Comparison of ENCODE assay signal across 8 mouse cellular contexts in the genomic region with DNA sequence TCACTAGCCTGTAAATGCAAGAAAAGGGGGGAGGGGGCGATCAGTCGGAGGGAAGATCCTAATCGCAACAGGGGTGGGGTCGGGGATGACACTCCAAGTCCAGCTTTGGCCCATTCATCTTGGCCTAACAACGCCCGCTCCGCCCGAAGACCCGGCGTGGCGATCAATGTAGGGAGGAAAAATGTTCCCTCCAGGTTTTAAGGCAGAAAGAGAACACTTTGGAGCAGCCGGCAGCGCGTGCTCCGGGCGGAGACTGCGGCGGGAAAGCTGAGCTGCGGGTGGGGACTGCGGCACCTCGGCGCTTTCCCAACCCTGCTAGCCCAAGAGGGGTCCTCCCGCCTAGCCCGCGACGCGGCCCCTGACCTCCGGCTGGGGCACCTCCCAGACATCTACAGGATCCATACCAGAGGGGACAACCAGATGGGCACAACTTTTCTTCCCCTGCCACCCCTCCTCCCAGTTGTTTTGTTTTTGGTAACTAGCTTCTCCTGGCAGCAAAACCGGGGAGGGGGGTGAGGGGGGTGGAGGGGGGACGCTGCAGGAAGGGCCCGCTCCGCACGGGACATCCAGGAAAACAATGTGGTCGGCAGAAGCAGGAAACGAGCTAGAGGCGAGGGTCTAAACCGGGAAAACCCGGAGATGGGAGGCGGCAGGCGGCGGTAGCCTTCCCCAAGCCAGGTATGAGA. TPM values are rescaled to one million over a fixed set of nuclear protein-coding genes. Genes with fewer than 3 reads are reported as not detected.
DNase-seq lines count a peak whose midpoint lies in the region; ATAC-seq and TF ChIP-seq lines count a peak whose summit lies in the region.

No protein-coding gene starts in this region.

- peak overlapping the region; percentile 71 for H3K4me3 ChIP-seq in intestine, embryonic 16.5 days (ENCODE audit: low read length)
- H3K4me3 ChIP-seq in limb, embryonic 12.5 days (replicated peaks) = peak overlapping the region; percentile 82
- H3K4me3 ChIP-seq in midbrain, postnatal 0 days (ENCODE audit: low read depth, low read length) = peak overlapping the region; percentile 86

- H3K9me3 ChIP-seq in intestine, embryonic 16.5 days (ENCODE audit: control insufficient read depth, low read length) = no peaks in the 10 kb centered on the region
- H3K9me3 ChIP-seq in limb, embryonic 12.5 days = no peaks in the 10 kb centered on the region
- no peaks in the 10 kb centered on the region for H3K9me3 ChIP-seq in midbrain, postnatal 0 days (ENCODE audit: low read length)

- WGBS in intestine, embryonic 16.5 days = under 1% methylated on average over 39 of the region's 41 CpGs
- under 1% methylated on average over 41 of the region's 41 CpGs for WGBS in limb, embryonic 12.5 days
- under 1% methylated on average over 38 of the region's 41 CpGs for WGBS in midbrain, postnatal 0 days

- no peaks in the 10 kb centered on the region for H3K27me3 ChIP-seq in intestine, embryonic 16.5 days (replicated peaks; ENCODE audit: control insufficient read depth, insufficient read depth, low read length)
- no peaks in the 10 kb centered on the region for H3K27me3 ChIP-seq in limb, embryonic 12.5 days
- no peaks in the 10 kb centered on the region for H3K27me3 ChIP-seq in midbrain, postnatal 0 days (ENCODE audit: insufficient read depth, low read length)

- peak overlapping the region; percentile 94 for H3K4me2 ChIP-seq in intestine, embryonic 16.5 days (ENCODE audit: low read depth, low read length)
- peak overlapping the region; percentile 97 for H3K4me2 ChIP-seq in limb, embryonic 12.5 days
- H3K4me2 ChIP-seq in midbrain, postnatal 0 days (ENCODE audit: low read depth, low read length, poor library complexity, severe bottlenecking) = peak overlapping the region; percentile 84

- TF ChIP-seq CTCF in midbrain, postnatal 0 days (IDR thresholded peaks at IDR 0.05) = no peak

- H3K36me3 ChIP-seq in intestine, embryonic 16.5 days (ENCODE audit: control insufficient read depth, insufficient read depth, low read length) = no peaks in the 10 kb centered on the region
- H3K36me3 ChIP-seq in limb, embryonic 12.5 days = no peaks in the 10 kb centered on the region
- H3K36me3 ChIP-seq in midbrain, postnatal 0 days (ENCODE audit: insufficient read depth, low read length) = no peaks in the 10 kb centered on the region

- ATAC-seq in intestine, embryonic 16.5 days = no peak
- no peak for ATAC-seq in limb, embryonic 12.5 days (ENCODE audit: insufficient number of reproducible peaks, insufficient read depth, low FRiP score, low TSS enrichment, low read depth)
- ATAC-seq in midbrain, postnatal 0 days (ENCODE audit: low FRiP score) = no peak

- H3K4me1 ChIP-seq in intestine, embryonic 16.5 days (ENCODE audit: control insufficient read depth, insufficient read depth, low read length) = peaks cover 36% of the 10 kb centered on the region
- H3K4me1 ChIP-seq in limb, embryonic 12.5 days (replicated peaks) = peaks cover 58% of the 10 kb centered on the region
- H3K4me1 ChIP-seq in midbrain, postnatal 0 days (ENCODE audit: insufficient read depth, low read length) = peaks cover 11% of the 10 kb centered on the region; the same call in 1 of the 2 replicates

- H3K27ac ChIP-seq in intestine, embryonic 16.5 days (ENCODE audit: low read length) = peak overlapping the region; percentile 96
- peak overlapping the region; percentile 96 for H3K27ac ChIP-seq in limb, embryonic 12.5 days
- peak overlapping the region; percentile 87 for H3K27ac ChIP-seq in midbrain, postnatal 0 days (ENCODE audit: low read depth, low read length)

- H3K9ac ChIP-seq in intestine, embryonic 16.5 days (ENCODE audit: low read depth, low read length) = peak overlapping the region; percentile 87
- peak overlapping the region; percentile 84 for H3K9ac ChIP-seq in limb, embryonic 12.5 days (replicated peaks)
- peak overlapping the region; percentile 65 for H3K9ac ChIP-seq in midbrain, postnatal 0 days (replicated peaks; ENCODE audit: low read length, poor library complexity, severe bottlenecking)

- DNase-seq in left cerebral cortex, adult 18-20 months (ENCODE audit: low spot score in 2 of 2) = peak; percentile 36 to 45
- DNase-seq in left cerebral cortex, adult 11 months (ENCODE audit: low spot score) = no peak
- DNase-seq in cerebellum, postnatal 10 days = peak; percentile 81 to 83
- peak; percentile 5 to 9 for DNase-seq in gastrocnemius, adult 8-10 months (ENCODE audit: low spot score in 2 of 2)
- DNase-seq in midbrain, postnatal 0 days (ENCODE audit: low spot score) = peak; percentile 55
- peak; percentile 49 for DNase-seq in testis, postnatal 14 days (ENCODE audit: low spot score)

RNA-seq across cellular contexts. Expression of a gene that starts 1.4 kb away (rescaled TPM):
- 10 to 100 TPM; 69.4 to 77.0 TPM for total RNA-seq in left cerebral cortex, adult 18-20 months (2021)
- 10 to 100 TPM in 2 of 4 experiments, 1 to 10 TPM in 2; 7.5 to 14.1 (median 10.9) TPM for total RNA-seq in gastrocnemius, adult 8-10 months (2022)
- 7.8 TPM in 2 replicates for polyA plus RNA-seq in intestine, embryonic 16.5 days (2015; fragmentation: Nextera tagmentation; extraction: Ambion mirVana)
- 15.3 and 17.1 TPM in 2 replicates for polyA plus RNA-seq in limb, embryonic 12.5 days (2016; fragmentation: Nextera tagmentation; extraction: Ambion mirVana)
- 76.1 and 80.6 TPM in 2 replicates for total RNA-seq in midbrain, postnatal 0 days (2014; rRNA removed)
- polyA plus RNA-seq in midbrain, postnatal 0 days (2015; fragmentation: Nextera tagmentation; extraction: Ambion mirVana) = 20.5 and 26.9 TPM in 2 replicates

RNA-seq across cellular contexts. Expression of a gene that starts 2.0 kb away (rescaled TPM):
- total RNA-seq in left cerebral cortex, adult 18-20 months (2021) = 1 to 10 TPM; 1.1 TPM
- under 1 TPM; 0.20 to 0.51 (median 0.24) TPM for total RNA-seq in gastrocnemius, adult 8-10 months (2022)
- polyA plus RNA-seq in intestine, embryonic 16.5 days (2015; fragmentation: Nextera tagmentation; extraction: Ambion mirVana) = 1.6 and 1.7 TPM in 2 replicates
- polyA plus RNA-seq in limb, embryonic 12.5 days (2016; fragmentation: Nextera tagmentation; extraction: Ambion mirVana) = 3.1 and 3.8 TPM in 2 replicates
- total RNA-seq in midbrain, postnatal 0 days (2014; rRNA removed) = 0.42 and 0.60 TPM in 2 replicates
- 0.53 and 0.82 TPM in 2 replicates for polyA plus RNA-seq in midbrain, postnatal 0 days (2015; fragmentation: Nextera tagmentation; extraction: Ambion mirVana)
